In genomic region chr7:109523741-109524441, GRCm38 (mm10) we compare ENCODE assay signal across 9 mouse cellular contexts. TPM values are rescaled to one million over a fixed set of nuclear protein-coding genes. Genes with fewer than 3 reads are reported as not detected.
DNase-seq lines count a peak whose midpoint lies in the region; ATAC-seq and TF ChIP-seq lines count a peak whose summit lies in the region.
"Had no signal": no experiment of that assay in that cellular context is flagged by ENCODE, and none has a peak within 500 bp of the region (broad histone marks: within the 10 kb centered on the region; RNA-seq: fewer than 3 reads in every experiment).

No protein-coding gene starts in this region.

- 0 out of 2 replicates have a peak overlapping the region, but pooled peaks have one; percentile 31 for H3K27ac ChIP-seq in limb, embryonic 12.5 days
- no peak overlapping the region for H3K27ac ChIP-seq in limb, embryonic 10.5 days
- no peak overlapping the region for H3K27ac ChIP-seq in limb, embryonic 14.5 days (replicated peaks; ENCODE audit: low read depth, low read length)

- H3K9me3 ChIP-seq in limb, embryonic 12.5 days = no peaks in the 10 kb centered on the region
- H3K9me3 ChIP-seq in limb, embryonic 10.5 days (replicated peaks) = no peaks in the 10 kb centered on the region
- H3K9me3 ChIP-seq in limb, embryonic 14.5 days (ENCODE audit: control insufficient read depth, low read length) = no peaks in the 10 kb centered on the region

- H3K9ac ChIP-seq in limb, embryonic 12.5 days (replicated peaks) = no peak overlapping the region
- no peak overlapping the region for H3K9ac ChIP-seq in limb, embryonic 14.5 days (ENCODE audit: low read depth, low read length, severe bottlenecking)

- no peak overlapping the region for H3K4me2 ChIP-seq in limb, embryonic 12.5 days
- no peak overlapping the region for H3K4me2 ChIP-seq in limb, embryonic 14.5 days (replicated peaks; ENCODE audit: low read depth, low read length, severe bottlenecking)

- H3K27me3 ChIP-seq in limb, embryonic 12.5 days = no peaks in the 10 kb centered on the region
- no peaks in the 10 kb centered on the region for H3K27me3 ChIP-seq in limb, embryonic 10.5 days (ENCODE audit: low read depth, poor library complexity, severe bottlenecking)
- no peaks in the 10 kb centered on the region for H3K27me3 ChIP-seq in limb, embryonic 14.5 days (ENCODE audit: control insufficient read depth, insufficient read depth, low read length)

- no peak overlapping the region for H3K4me3 ChIP-seq in limb, embryonic 12.5 days (replicated peaks)
- no peak overlapping the region for H3K4me3 ChIP-seq in limb, embryonic 10.5 days
- no peak overlapping the region for H3K4me3 ChIP-seq in limb, embryonic 14.5 days (replicated peaks; ENCODE audit: low read length)

- H3K4me1 ChIP-seq in limb, embryonic 12.5 days (replicated peaks) = peaks cover 16% of the 10 kb centered on the region
- peaks cover 16% of the 10 kb centered on the region for H3K4me1 ChIP-seq in limb, embryonic 10.5 days
- H3K4me1 ChIP-seq in limb, embryonic 14.5 days (ENCODE audit: control insufficient read depth, insufficient read depth, low read length) = peaks cover 13% of the 10 kb centered on the region

- 54% methylated on average over 6 of the region's 6 CpGs for WGBS in limb, embryonic 12.5 days
- WGBS in limb, embryonic 10.5 days = 52% methylated on average over 6 of the region's 6 CpGs
- WGBS in limb, embryonic 14.5 days = 49% methylated on average over 6 of the region's 6 CpGs

- no peak for TF ChIP-seq POLR2A in limb, embryonic 14.5 days (IDR thresholded peaks at IDR 0.05; ENCODE audit: borderline replicate concordance, extremely low read depth, insufficient read depth, insufficient read length)

- no peak for ATAC-seq in limb, embryonic 12.5 days (ENCODE audit: insufficient number of reproducible peaks, insufficient read depth, low FRiP score, low TSS enrichment, low read depth)
- ATAC-seq in limb, embryonic 14.5 days (ENCODE audit: low FRiP score, low read depth) = no peak
- ATAC-seq: CD4-positive, CD25-positive, alpha-beta regulatory T cell, adult 4 months had no signal

- DNase-seq in cerebellum, postnatal 14 days = peak; percentile 54 to 56
- DNase-seq in cerebellum, adult 11 months = no peak
- no peak for DNase-seq in limb, embryonic 10.5 days (ENCODE audit: low spot score)
- peak; percentile 53 for DNase-seq in MN1 (ENCODE audit: low spot score)
- DNase-seq in limb, embryonic 14.5 days (ENCODE audit: low spot score) = peak; percentile 21
- no peak for DNase-seq in left cerebral cortex, postnatal 14 days (ENCODE audit: low spot score in 2 of 2)
- DNase-seq in gastrocnemius, postnatal 36 days = no peak

- H3K36me3 ChIP-seq in limb, embryonic 12.5 days = peaks cover 86% of the 10 kb centered on the region
- peaks cover 89% of the 10 kb centered on the region for H3K36me3 ChIP-seq in limb, embryonic 10.5 days
- peaks cover 78% of the 10 kb centered on the region for H3K36me3 ChIP-seq in limb, embryonic 14.5 days (ENCODE audit: control insufficient read depth, insufficient read depth, low read length)

- intact Hi-C loops in left cerebral cortex, postnatal 14 days (cut with DNase I) = no loop called here
- intact Hi-C loops in gastrocnemius, postnatal 36 days (cut with DNase I) = no loop called here

RNA-seq across cellular contexts. Expression of gene Rpl27a, which starts 4.9 kb away (rescaled TPM):
- polyA plus RNA-seq in limb, embryonic 12.5 days (2016; fragmentation: Nextera tagmentation; extraction: Ambion mirVana) = 137 and 139 TPM in 2 replicates
- polyA plus RNA-seq in limb, embryonic 10.5 days (2016; fragmentation: Nextera tagmentation; extraction: Ambion mirVana) = 130 and 159 TPM in 2 replicates
- 705 and 923 TPM in 2 replicates for polyA plus RNA-seq in limb, embryonic 14.5 days (2012; rRNA removed)
- 161 and 165 TPM in 2 replicates for polyA plus RNA-seq in limb, embryonic 14.5 days (2014; fragmentation: Nextera tagmentation; extraction: Ambion mirVana)
- 100 to 1,000 TPM; 101 to 121 TPM for total RNA-seq in left cerebral cortex, postnatal 14 days (2021)
- total RNA-seq in gastrocnemius, postnatal 36 days (2021) = 10 to 100 TPM; 63.3 to 79.1 TPM

RNA-seq across cellular contexts. Expression of gene Trim66, which starts 16.0 kb away (rescaled TPM):
- 0.04 TPM in 2 replicates for polyA plus RNA-seq in limb, embryonic 12.5 days (2016; fragmentation: Nextera tagmentation; extraction: Ambion mirVana)
- polyA plus RNA-seq in limb, embryonic 10.5 days (2016; fragmentation: Nextera tagmentation; extraction: Ambion mirVana) = 0.03 and 0.05 TPM in 2 replicates
- polyA plus RNA-seq in limb, embryonic 14.5 days (2012; rRNA removed) = 0.11 and 0.13 TPM in 2 replicates
- 0.04 TPM in 2 replicates for polyA plus RNA-seq in limb, embryonic 14.5 days (2014; fragmentation: Nextera tagmentation; extraction: Ambion mirVana)
- 10 to 100 TPM in 1 of 2 experiments, 1 to 10 TPM in 1; 8.7 to 11.0 TPM for total RNA-seq in left cerebral cortex, postnatal 14 days (2021)
- under 1 TPM; 0.07 to 0.18 TPM for total RNA-seq in gastrocnemius, postnatal 36 days (2021)
- polyA plus RNA-seq: CD4-positive, CD25-positive, alpha-beta regulatory T cell, adult 4 months had no signal

Comparison
In these comparisons a context has a peak if more than half of its experiments do, and no peak if none do; other contexts are left out.
1. DNase-seq: peak in cerebellum, postnatal 14 days (2 of 2), MN1 (single experiment) and limb, embryonic 14.5 days (single experiment); none in cerebellum, adult 11 months (single experiment), limb, embryonic 10.5 days (single experiment), left cerebral cortex, postnatal 14 days (0 of 2) and gastrocnemius, postnatal 36 days (0 of 2).